9 mouse cellular contexts compared by ENCODE assay signal in genomic region chr4:33587666-33588065, GRCm38 (mm10).
DNase-seq lines count a peak whose midpoint lies in the region; ATAC-seq lines count a peak whose summit lies in the region.
"Had no signal": no experiment of that assay in that cellular context is flagged by ENCODE, and none has a peak within 500 bp of the region (broad histone marks: within the 10 kb centered on the region; RNA-seq: fewer than 3 reads in every experiment).

No protein-coding gene starts in this region.

- 0 out of 2 replicates have a peak overlapping the region, but pooled peaks have one; percentile 40 for H3K4me3 ChIP-seq in heart, embryonic 13.5 days
- H3K4me3 ChIP-seq in midbrain, embryonic 11.5 days (ENCODE audit: low read depth, low read length), result no peak overlapping the region

- no peak for ATAC-seq in heart, embryonic 13.5 days (ENCODE audit: extremely low read depth, insufficient number of reproducible peaks, low FRiP score, low TSS enrichment)
- ATAC-seq in midbrain, embryonic 11.5 days (ENCODE audit: low FRiP score), result peak; percentile 22; the same call in 1 of the 2 replicates

- peak; percentile 38 to 39 for DNase-seq in frontal cortex, postnatal 36 days (ENCODE audit: low spot score in 2 of 2)
- DNase-seq in frontal cortex, postnatal 14 days (ENCODE audit: low spot score in 2 of 2), result no peak
- peak; percentile 32 for DNase-seq in CD4-positive helper T cell, adult 2 months (ENCODE audit: low read depth, low spot score)
- DNase-seq in cerebellum, postnatal 25 days, result peak; percentile 55 to 61
- DNase-seq in midbrain, embryonic 11.5 days (ENCODE audit: low spot score, missing footprints), result no peak
- no peak for DNase-seq in spleen, postnatal 36 days (ENCODE audit: low spot score in 2 of 2)
- DNase-seq in B cell, adult 2 months, result no peak

- H3K9ac ChIP-seq in heart, embryonic 13.5 days, result no peak overlapping the region
- no peak overlapping the region for H3K9ac ChIP-seq in midbrain, embryonic 11.5 days (ENCODE audit: low read length)

- 31% methylated on average over 11 of the region's 11 CpGs for WGBS in heart, embryonic 13.5 days
- WGBS in midbrain, embryonic 11.5 days, result 81% methylated on average over 11 of the region's 11 CpGs

- peaks cover 36% of the 10 kb centered on the region for H3K27me3 ChIP-seq in heart, embryonic 13.5 days (replicated peaks)
- no peaks in the 10 kb centered on the region; the same call in 1 of the 2 replicates for H3K27me3 ChIP-seq in midbrain, embryonic 11.5 days (ENCODE audit: control insufficient read depth, insufficient read depth, low read length)

- H3K36me3 ChIP-seq in heart, embryonic 13.5 days, result no peaks in the 10 kb centered on the region
- no peaks in the 10 kb centered on the region for H3K36me3 ChIP-seq in midbrain, embryonic 11.5 days (ENCODE audit: control insufficient read depth, insufficient read depth, low read length)

- peak overlapping the region; percentile 68 for H3K4me2 ChIP-seq in heart, embryonic 13.5 days
- H3K4me2 ChIP-seq in midbrain, embryonic 11.5 days, result no peak overlapping the region

- H3K4me1 ChIP-seq in heart, embryonic 13.5 days, result peaks cover 34% of the 10 kb centered on the region
- H3K4me1 ChIP-seq in midbrain, embryonic 11.5 days (ENCODE audit: control insufficient read depth, insufficient read depth, low read length), result peaks cover 21% of the 10 kb centered on the region

- H3K9me3 ChIP-seq in heart, embryonic 13.5 days, result peaks cover 3% of the 10 kb centered on the region; the same call in 1 of the 2 replicates
- H3K9me3 ChIP-seq in midbrain, embryonic 11.5 days (ENCODE audit: control insufficient read depth, low read length), result no peaks in the 10 kb centered on the region; the same call in 1 of the 2 replicates

- no peak overlapping the region for H3K27ac ChIP-seq in heart, embryonic 13.5 days (replicated peaks)
- no peak overlapping the region for H3K27ac ChIP-seq in midbrain, embryonic 11.5 days (ENCODE audit: low read depth, low read length)
- H3K27ac ChIP-seq: kidney, postnatal 0 days had no signal

Comparison
In these comparisons a context has a peak if more than half of its experiments do, and no peak if none do; other contexts are left out.
1. DNase-seq: peak in frontal cortex, postnatal 36 days (2 of 2), CD4-positive helper T cell, adult 2 months (single experiment) and cerebellum, postnatal 25 days (2 of 2); none in frontal cortex, postnatal 14 days (0 of 2), midbrain, embryonic 11.5 days (single experiment), spleen, postnatal 36 days (0 of 2) and B cell, adult 2 months (0 of 2).